Mouse (Mus musculus): ENCODE results near the gene Sipa1.

GRCm38 (mm10) chr19:5685861-5686260, 22.4 kb upstream of the Sipa1 start:
- no peak for TF ChIP-seq CTCF (IDR thresholded peaks at IDR 0.05; ENCODE audit: low read depth)
- TF ChIP-seq EP300 (optimal IDR thresholded peaks at IDR 0.05), result no peak

Measured in stomach, postnatal 0 days (tissue).